Comparison of ENCODE assay signal across 17 mouse cellular contexts in the genomic region with DNA sequence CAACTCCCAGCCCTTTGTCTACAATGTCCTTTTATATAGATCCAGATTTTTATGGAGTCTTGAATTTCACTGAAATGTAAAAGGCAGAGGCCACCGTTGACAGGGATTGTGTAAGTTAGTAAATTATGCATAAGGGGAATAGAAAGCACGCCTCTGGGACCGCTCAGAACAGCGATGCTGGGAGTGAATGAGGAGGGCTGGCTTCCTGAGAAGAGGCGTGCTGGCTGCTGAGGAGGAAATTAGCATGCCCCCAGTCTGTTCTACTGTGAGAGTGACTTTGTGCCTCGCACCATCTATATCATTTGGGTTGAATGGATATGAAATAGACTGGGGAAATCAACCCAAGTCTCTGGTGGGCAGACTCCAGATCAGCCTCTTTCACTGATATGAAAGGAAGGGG. TPM values are rescaled to one million over a fixed set of nuclear protein-coding genes. Genes with fewer than 3 reads are reported as not detected.
A peak's percentile ranks its signal among the peaks of the same experiment; 100 is the strongest.
DNase-seq lines count a peak whose midpoint lies in the region; ATAC-seq lines count a peak whose summit lies in the region.
"Had no signal": no experiment of that assay in that cellular context is flagged by ENCODE, and none has a peak within 500 bp of the region (broad histone marks: within the 10 kb centered on the region; RNA-seq: fewer than 3 reads in every experiment).

No protein-coding gene starts in this region.

- peaks cover 13% of the 10 kb centered on the region; the same call in 1 of the 2 replicates for H3K4me1 ChIP-seq in hindbrain, embryonic 13.5 days (replicated peaks)
- peaks cover 14% of the 10 kb centered on the region for H3K4me1 ChIP-seq in midbrain, embryonic 13.5 days (replicated peaks)
- H3K4me1 ChIP-seq: heart, embryonic 13.5 days had no signal

- no peaks in the 10 kb centered on the region for H3K27me3 ChIP-seq in hindbrain, embryonic 13.5 days
- no peaks in the 10 kb centered on the region for H3K27me3 ChIP-seq in midbrain, embryonic 13.5 days
- H3K27me3 ChIP-seq: heart, embryonic 13.5 days had no signal

- no peak overlapping the region for H3K9ac ChIP-seq in hindbrain, embryonic 13.5 days
- no peak overlapping the region for H3K9ac ChIP-seq in midbrain, embryonic 13.5 days (replicated peaks)
- H3K9ac ChIP-seq: heart, embryonic 13.5 days; liver, postnatal 0 days had no signal

- WGBS in hindbrain, embryonic 13.5 days = 24% methylated on average over 6 of the region's 6 CpGs
- WGBS in midbrain, embryonic 13.5 days = 30% methylated on average over 6 of the region's 6 CpGs

- peak; percentile 46 for DNase-seq in right cerebral cortex, adult 18-20 months
- no peak for DNase-seq in right cerebral cortex, adult 2 months (ENCODE audit: low spot score in 2 of 2)
- DNase-seq in retina, postnatal 1 day = peak; percentile 21
- DNase-seq in Muller cell, postnatal 12 days (ENCODE audit: inconsistent ontology term) = no peak
- no peak for DNase-seq in lung, postnatal 14 days
- DNase-seq: cerebellum, postnatal 10 days; gastrocnemius, adult 2 months; kidney, adult 9 months; liver, postnatal 0 days; lung, postnatal 4 days; thymus, postnatal 25 days had no signal

- H3K4me3 ChIP-seq in hindbrain, embryonic 13.5 days = no peak overlapping the region
- no peak overlapping the region for H3K4me3 ChIP-seq in midbrain, embryonic 13.5 days (replicated peaks)
- H3K4me3 ChIP-seq: erythroblast, embryonic 14.5 days; gastrocnemius, adult 2 months; heart, embryonic 13.5 days; left cerebral cortex, adult 2 months; myocyte had no signal

- no peaks in the 10 kb centered on the region for H3K36me3 ChIP-seq in hindbrain, embryonic 13.5 days
- no peaks in the 10 kb centered on the region for H3K36me3 ChIP-seq in midbrain, embryonic 13.5 days
- H3K36me3 ChIP-seq: heart, embryonic 13.5 days had no signal

- H3K4me2 ChIP-seq in hindbrain, embryonic 13.5 days = no peak overlapping the region
- peak overlapping the region; percentile 9; the same call in 1 of the 2 replicates for H3K4me2 ChIP-seq in midbrain, embryonic 13.5 days (replicated peaks)
- H3K4me2 ChIP-seq: heart, embryonic 13.5 days had no signal

- ATAC-seq in hindbrain, embryonic 13.5 days (ENCODE audit: low FRiP score) = peak; percentile 79
- ATAC-seq in midbrain, embryonic 13.5 days = peak; percentile 96
- ATAC-seq: liver, postnatal 0 days had no signal

- no peaks in the 10 kb centered on the region for H3K9me3 ChIP-seq in hindbrain, embryonic 13.5 days
- H3K9me3 ChIP-seq in midbrain, embryonic 13.5 days = no peaks in the 10 kb centered on the region
- H3K9me3 ChIP-seq: heart, embryonic 13.5 days had no signal

- H3K27ac ChIP-seq in hindbrain, embryonic 13.5 days = peak overlapping the region; percentile 64
- peak overlapping the region; percentile 62 for H3K27ac ChIP-seq in midbrain, embryonic 13.5 days
- H3K27ac ChIP-seq: gastrocnemius, adult 2 months; heart, embryonic 13.5 days; left cerebral cortex, adult 2 months had no signal

RNA-seq across cellular contexts. Expression of a gene that starts 46.3 kb away (rescaled TPM):
- 50.9 and 53.6 TPM in 2 replicates for polyA plus RNA-seq in hindbrain, embryonic 13.5 days (2015; fragmentation: Nextera tagmentation; extraction: Ambion mirVana)
- polyA plus RNA-seq in midbrain, embryonic 13.5 days (2015; fragmentation: Nextera tagmentation; extraction: Ambion mirVana) = 45.2 and 47.0 TPM in 2 replicates
- polyA plus RNA-seq: erythroblast, embryonic 14.5 days; liver, postnatal 0 days; myocyte had no signal

Comparison
In these comparisons a context has a peak if more than half of its experiments do, and no peak if none do; other contexts are left out.
1. DNase-seq: peak in right cerebral cortex, adult 18-20 months (single experiment) and retina, postnatal 1 day (single experiment); none in right cerebral cortex, adult 2 months (0 of 2), Muller cell, postnatal 12 days (single experiment) and lung, postnatal 14 days (single experiment).